Mouse (Mus musculus): ENCODE data around the gene Il12rb1.

The Il12rb1 gene

DNA sequence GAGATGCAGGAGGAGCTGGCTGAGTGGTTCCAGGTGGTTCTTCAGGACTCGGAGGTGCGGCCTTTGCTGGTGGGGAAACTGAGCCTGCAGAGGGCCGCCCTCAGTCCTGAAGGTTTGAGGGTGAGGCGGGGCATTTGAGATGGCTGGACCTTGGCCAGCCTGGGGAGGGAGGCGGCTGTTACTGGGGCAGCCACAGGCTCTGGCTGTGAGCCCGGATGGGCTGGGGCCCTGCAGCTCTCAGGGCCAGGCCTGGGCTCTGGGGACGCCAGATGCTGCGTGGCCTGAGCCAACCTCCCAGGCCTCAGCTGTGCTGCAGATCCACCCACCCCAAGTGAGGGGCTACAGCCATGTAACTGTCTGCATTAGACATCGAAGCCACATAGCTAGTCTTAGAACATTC is 34.4 kb upstream of the Il12rb1 start:
- no peak for DNase-seq (ENCODE audit: low read depth, low spot score)

DNA sequence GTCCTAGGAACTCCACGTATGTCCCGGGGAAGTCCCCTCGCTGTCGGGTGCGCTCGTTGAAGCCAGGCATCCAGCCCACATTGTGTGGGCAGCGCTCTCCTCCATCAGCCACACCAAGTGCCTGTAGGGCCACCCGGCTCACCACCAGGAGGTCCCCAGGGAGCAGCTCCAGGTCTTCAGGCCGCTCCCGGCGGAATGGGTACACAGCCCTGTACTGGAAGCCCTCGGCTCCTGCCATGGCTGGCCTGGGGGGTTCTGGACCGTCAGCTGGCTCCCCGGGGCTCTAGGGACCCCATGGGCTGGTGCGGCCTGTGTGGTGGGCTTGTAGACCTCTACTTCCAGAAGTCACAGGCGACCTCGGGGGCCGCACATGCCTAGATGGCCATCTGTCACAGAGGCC is 33.5 kb upstream of the Il12rb1 start:
- no peak for DNase-seq (ENCODE audit: low read depth, low spot score)

DNA sequence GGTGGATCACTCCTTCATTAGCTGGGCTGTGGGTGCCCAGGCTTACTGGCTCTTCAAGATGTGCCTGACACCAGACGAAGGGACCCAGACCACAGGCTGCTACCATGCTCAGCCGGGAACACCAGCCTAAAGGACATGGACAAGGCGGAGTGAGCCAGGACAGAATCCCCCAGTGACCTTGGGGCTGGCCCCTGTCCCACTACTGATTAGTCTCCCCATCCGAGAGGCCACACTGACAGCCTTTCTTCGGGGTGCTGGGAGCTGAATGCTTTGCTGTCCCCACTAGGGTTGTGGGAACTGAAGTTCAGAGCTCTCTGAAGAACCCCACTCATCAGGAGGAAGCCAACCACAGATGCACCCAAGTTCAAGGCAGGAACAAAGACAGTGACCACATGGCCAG is 33.0 kb upstream of the Il12rb1 start:
- no peak for DNase-seq (ENCODE audit: low read depth, low spot score)

DNA sequence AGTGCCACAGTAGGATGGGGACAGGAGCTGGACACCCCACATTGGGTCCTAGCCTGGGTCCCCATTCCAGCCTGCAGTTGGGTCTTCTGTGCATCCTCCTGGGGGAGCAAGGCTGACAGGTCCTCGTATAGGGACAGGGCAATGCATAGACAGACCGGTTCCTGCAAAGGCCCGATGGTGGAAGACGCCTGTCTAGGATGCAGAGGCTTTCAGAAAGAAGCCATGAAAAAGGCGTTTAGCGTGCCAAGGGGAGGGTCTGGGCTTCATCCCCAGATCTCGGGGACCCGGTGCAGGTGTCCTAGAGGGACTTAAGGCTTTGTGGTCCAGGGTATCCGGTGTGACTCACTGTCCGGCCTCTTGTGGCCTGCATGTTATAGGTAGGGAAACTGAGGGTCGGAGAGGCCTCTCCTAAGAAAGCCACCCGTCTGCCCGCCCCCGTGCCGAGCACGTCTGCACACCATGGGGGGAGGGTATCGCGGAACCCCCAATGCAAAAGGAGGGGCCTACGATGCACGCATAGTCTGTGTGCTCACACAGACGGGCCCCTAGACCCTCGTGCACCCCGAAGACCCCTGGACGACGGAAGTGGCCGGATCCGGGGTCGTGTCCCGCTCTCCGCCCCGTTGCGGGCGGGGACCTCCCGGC is 32.3 kb upstream of the Il12rb1 start:
- no peak for DNase-seq (ENCODE audit: low read depth, low spot score)

DNA sequence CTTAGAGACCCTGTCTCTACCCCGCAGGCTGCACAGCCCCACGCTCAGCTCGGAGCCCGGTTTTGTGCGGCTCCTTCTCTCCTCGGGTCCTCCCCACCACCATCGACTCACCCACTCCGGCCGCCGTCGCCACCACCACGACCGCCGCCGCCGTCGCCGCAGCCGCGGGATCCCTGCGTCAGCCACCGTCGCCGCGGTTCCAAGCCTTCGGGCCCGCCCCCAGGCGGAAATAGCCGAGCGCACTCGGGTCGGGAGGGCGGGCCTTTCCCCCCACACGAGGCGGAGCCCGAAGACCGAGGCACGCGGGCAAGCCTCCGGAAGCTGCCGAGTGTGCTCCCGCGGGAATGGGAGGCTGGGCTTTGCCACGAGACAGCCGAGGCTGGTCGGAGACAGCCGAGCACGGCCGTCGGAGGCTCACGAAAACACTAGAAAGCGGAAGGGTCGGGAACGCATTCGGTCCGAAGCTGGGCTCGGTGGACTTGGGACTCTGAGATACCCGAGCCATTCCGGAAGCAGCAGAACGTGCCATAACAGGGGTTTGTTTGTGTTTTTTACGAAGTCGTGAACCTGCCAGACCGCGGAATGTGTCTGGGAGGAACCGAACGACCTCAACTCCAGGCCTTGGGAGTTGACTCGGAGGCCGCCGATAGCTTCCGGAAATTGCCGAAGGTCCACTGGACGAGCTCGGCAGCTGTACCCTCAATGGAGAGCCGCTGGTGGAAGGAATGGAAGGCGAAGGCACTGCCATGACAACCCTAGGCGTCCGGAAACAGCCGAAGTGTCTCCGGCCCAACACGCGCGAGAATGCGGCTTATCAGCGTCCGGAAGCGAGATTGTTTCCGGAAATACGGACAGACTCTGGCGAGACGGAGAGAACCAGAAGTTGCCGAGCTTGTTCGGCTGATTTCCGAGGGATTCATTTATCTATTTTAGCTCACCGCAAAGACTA is 31.5 kb upstream of the Il12rb1 start, which contains the start of gene Pik3r2:
Gene Pik3r2, minus strand, starts transcription at position 218 of the 949 bp plus-strand sequence.
- DNase-seq (ENCODE audit: low read depth, low spot score): peak; percentile 96

DNA sequence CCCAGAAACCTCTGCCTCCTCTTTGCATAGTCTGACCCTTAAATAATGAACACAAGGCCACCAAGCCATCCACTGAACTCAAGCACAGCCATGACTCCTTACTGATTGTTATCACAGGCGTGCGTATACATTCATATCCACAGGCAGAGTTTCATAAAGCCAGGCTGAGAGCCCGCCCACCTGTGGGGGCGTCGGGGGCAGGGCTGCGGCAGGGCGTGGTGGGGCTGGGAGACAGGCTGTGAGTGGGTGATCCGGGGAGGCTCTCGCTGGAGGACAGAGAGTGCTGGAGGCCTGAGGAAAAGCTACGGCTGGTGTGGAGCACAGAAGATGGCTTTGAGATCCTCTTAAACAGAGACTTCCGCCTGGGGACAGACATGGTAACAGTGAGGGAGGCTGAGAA is 28.2 kb upstream of the Il12rb1 start:
- DNase-seq (ENCODE audit: low read depth, low spot score): no peak

DNA sequence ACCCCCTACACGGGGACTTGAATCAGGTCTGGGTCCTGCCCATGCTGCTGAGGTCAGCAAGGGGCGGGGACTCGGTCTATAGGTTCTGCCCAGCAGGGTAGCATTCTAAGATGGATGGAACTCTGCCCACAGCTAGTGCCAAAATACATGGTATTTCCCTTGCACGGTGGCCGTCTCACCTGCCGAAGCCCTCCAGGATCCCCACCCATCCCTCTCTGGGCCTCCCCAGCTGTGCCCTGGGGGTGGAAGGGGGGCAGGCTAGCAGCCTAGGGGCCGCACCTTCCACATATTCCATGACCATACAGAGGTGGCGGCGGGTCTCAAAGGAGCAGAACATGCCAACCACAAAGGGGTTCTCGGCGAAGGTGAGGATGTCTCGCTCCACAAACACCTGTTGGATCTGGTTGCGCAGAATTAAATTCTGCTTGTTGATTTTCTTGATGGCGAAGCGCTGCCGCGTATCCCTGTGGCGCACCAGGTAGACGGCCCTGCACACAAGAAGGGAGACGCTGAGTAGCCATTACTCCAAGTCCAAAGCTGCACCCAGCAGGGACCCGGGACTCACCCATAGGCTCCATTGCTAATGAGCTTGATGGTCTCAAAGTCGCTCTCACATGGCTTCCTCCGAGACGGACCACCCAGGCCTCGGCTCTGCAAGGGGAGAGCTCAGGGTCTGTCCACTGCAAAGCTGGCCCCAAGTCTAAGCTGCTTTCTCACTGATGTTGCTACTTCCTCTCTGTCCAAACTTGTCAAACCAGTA is 21.8 kb upstream of the Il12rb1 start:
- no peak for DNase-seq (ENCODE audit: low read depth, low spot score)

DNA sequence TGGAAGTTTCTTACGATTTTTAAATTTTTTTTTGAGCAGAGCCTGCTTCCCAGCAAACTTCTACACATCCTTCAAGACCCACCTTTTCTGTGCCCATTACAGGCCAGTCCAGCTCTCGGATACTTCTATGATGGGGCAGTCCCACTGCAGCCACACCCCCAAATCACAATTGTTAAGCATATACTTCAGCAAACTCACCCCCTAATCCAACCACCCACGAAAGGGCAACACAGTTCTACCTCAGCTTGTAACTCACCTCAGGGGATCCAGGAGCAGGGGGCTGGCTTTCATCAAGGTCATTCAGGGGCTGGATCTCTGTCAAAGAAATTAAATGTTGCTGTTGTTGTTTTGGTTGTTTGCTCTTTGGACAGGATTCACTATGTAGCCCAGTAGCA is 21.2 kb upstream of the Il12rb1 start:
- DNase-seq (ENCODE audit: low read depth, low spot score): no peak

DNA sequence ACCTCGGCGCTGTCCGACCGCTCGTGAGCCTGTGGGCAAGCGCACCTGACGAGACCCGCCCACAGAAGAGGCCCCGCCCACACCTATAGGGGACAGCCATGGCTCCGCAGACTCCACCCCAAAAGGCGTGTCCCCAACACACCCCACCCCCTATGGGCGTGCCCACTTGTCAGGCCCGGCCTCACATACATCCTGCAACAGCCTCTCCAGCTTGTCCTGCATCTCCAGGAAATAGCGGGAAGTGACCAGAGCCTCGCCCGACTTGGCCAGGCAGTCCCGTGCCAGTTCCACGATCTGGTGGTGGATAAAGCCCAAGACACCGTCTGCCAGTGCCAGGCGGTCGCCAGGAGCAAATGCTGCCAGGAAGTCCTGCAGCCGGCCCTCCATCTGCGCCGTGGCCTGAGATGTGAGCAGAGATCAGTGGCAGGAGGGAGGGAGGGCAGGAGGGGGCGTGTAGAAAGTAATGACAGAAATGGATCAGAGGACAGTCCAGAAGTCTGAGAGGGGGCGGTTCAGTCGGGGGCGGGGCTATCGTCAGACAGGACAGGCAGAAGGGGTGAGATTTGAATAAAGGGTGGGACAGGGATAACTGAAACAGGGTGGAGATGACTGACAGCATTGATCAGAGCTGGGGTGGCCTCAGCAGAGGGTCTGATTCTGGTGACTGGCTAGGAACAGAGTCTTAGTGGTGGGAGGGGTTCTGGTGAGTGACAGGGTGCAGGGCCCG is 20.1 kb upstream of the Il12rb1 start:
- no peak for DNase-seq (ENCODE audit: low read depth, low spot score)

DNA sequence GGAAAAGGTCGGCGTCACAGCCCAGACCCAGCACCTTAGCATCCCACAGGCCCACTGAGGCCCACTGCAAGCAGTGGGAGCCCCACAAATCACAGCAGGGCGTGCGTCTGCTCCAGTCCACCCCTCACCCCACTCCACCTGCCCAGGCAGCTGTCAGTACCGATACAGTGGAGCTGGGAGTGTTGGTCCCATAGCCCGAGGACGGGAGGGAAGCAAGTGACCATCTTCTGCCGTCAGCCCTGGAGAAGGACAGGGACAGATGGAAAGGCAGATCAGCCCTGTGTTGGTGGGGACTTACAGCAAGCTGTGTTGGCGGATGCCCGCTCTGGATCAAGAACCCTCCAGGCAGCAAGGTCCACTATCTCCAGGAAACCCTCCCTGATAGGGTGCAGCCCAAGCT is 19.2 kb upstream of the Il12rb1 start:
- DNase-seq (ENCODE audit: low read depth, low spot score): no peak

DNA sequence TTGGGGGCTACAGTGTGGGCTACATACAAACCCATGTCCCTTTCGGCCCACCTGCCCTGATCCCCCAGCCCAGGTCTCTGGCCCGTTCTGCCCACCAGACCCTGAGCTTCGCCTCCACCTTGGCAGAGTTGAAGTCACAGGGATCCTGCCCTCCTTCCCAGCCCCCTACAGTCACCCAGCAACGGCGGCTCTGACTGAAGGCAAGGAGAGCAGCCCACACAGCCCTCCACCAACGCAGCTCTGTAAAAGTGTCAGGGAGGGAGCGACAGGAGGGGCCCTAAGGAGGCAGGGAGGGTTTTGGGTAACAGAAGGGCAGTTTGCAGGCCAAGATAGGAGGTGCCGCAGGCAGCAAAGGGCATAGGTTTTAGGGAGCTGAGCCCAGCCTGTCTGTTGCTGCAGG is 17.4 kb upstream of the Il12rb1 start:
- DNase-seq (ENCODE audit: low read depth, low spot score): no peak

DNA sequence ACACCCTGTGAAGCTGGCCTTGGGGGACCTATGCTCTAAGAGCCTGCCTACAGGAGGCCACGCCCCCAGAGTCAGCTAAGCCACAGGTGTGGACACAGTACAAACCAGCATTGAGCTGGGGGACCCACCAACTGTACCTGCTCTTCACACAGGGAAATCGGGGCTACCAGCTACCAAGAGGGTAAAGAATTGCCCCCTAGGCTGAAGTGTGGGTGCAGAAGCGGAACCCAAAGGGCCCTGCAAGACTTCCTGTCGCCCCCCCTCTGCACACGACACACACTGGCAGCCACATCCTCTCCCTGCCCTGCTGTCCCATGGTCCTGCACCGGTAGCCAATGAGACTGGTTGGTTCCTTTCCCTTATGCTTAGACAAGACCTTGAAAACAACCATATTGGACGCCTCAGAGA is 17.0 kb upstream of the Il12rb1 start:
- no peak for DNase-seq (ENCODE audit: low read depth, low spot score)

DNA sequence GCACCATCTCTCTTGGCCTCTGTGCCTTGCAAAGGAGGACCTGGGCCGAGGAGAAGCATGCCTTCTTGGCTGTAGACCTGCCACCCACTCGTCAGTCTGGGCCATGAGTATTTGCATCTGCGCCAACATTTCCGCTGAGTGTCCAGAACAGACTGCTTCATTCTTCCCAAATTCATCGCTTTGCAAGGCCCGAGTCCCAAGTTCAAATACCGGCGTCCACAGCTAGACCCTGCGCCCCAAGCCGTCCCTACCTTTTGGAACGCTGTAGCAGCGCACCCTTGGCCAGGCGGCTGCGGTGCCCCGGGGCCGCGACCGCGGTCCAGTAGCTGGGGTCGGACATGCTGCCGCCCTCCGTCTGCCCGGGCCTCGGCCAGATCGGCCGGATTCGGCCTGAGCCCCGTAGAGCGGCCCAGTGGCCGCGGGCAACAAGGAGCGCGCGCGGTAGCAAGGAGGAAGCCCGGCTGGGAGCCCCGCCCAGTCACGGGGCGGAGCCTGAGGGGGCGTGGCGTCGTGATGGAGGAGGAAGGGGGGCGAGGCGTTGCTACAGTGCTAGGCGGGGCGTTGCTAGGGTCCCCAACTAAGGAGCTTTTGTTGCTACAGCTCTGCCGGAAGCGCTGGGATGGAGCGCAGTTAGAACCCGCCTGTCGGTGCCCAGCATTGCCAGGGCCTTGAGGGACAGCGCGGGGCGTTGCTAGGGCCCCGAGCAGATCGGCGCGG is 16.1 kb upstream of the Il12rb1 start:
- DNase-seq (ENCODE audit: low read depth, low spot score): peak; percentile 94

DNA sequence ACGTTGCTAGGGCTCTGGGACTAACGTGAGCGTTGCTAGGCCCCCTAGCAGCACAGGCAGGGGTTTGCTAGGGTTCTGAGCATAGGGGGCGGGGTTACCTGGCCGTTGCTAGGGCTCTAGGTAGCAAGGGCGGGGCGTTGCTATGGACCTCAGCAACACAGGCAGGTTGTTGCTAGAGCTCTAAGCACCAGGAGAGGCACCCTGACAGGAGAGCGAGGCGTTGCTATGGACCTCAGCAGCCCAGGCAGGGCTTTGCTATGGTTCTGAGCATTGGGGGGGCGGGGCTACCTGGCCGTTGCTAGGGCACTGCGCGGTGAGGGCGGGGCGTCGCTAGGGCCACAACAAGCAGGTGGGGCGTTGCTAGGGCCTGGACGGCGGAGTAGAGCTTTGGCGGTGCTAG is 15.5 kb upstream of the Il12rb1 start:
- DNase-seq (ENCODE audit: low read depth, low spot score): no peak

DNA sequence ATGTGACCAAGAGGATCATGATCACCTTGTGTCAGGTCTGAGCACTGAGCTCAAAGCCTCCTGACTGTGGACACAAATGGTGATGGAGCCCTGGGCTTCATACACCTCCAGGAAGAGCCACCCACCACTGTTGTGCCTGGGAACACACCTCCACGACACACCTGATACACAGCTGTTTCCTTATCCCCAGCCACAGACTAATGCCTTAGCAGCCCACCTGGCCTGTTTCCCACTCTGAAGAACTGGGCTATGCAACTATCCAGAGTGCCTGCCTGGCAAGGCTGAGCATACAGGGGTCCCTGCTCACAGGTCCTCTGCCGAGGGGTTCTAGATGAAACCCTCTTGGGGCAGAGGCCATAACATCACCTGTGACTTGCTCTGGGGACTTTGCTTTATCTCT is 14.0 kb upstream of the Il12rb1 start:
- no peak for DNase-seq (ENCODE audit: low read depth, low spot score)

DNA sequence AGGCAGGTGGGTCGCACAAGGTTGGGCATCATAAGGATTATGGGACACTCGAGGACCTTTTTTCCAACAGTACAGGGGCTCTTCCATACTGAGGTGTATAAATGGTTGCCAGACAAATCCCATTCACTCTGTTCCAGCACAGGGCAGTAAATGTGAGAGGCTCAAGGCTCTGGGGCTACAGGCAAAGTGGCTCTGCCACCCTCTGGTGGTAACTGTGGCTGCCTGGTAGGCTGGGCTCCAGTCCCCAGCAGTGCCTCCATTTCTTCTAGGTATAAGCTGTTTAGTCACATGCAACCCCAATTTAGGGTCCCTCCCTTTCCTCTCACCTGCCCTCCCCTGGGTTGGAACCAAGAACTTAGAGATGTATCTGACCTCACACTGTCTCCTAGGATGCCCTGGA is 12.9 kb upstream of the Il12rb1 start:
- no peak for DNase-seq (ENCODE audit: low read depth, low spot score)

DNA sequence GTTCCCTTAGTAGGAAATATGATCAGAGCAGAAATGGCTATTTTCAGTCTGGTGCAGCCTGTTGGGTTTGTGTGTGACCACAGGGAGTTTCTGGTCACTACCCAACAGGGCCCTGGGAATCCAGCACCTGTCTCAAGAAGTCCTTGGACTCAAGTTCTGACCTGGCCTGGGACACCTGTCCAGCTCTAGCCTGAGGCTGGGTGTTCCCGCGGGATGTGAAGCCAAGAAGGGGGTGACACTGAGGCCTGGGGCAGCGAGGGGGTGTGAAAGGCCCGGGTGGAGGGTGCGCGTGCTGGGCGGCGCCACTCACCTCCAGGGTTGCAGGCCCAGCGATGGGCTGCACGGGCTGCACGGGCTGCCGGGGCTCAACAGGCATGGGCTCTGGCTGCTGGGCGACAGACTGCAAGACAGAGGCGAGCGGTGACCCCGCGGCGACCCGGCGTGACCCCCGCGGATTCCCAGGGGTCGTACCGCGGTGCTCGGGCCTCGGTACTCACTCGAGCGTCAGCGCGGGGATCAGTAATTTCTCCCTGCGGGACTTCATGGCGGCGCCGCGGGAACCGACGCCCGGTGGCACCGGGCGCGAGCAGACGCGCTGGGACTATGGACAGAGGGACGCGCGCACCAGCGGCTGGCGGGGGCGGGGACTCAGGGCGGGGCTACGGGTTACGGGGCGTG is 11.7 kb upstream of the Il12rb1 start:
- DNase-seq (ENCODE audit: low read depth, low spot score): no peak

DNA sequence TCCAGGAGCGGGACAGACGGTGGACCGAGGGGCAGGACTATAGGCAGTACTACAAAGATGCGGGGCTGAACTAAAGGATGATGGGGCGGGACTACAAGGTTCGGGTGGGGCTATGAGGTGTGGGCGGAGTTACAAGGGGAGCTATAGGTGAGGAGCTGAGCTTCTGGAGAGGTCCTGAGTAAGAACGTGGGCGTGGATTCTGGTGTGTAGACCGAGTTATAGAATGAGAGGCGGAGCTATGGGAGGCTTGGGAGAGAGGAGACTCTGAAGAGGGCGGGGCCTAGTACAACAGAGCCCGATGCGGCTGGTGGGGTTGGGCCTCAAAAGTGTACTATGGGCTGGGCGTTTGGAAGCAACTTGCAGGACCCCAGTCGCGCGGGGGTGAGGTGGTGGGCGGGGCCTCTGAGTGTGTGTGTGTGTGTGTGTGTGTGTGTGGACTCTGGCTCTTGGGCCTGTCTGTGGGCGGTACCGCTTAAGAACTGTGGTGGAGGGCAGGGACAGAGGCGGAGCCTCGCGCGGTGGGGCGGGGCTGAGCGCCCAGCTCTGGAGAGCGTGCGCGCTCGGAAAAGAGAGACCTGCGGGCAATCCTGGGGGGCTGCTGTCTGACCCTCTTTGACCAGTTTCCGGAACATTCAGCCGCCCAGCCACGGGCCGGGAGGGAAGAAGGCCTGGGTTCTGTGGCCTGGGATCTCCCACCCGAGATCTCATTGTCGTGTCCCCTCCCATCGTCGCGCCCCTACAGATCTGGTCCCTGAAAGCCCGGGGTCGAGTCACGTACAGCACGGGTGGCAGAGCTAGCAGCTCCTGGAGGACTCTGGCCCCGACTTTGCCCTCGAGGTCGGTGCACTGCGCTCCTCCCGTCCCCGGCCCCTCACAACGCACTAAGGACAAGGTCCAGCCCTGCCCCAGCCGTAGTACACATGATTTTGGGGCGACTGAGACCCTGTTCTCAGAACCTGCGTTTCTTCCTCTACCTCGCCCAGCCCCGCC is 10.9 kb upstream of the Il12rb1 start:
- peak; percentile 97 for DNase-seq (ENCODE audit: low read depth, low spot score)

DNA sequence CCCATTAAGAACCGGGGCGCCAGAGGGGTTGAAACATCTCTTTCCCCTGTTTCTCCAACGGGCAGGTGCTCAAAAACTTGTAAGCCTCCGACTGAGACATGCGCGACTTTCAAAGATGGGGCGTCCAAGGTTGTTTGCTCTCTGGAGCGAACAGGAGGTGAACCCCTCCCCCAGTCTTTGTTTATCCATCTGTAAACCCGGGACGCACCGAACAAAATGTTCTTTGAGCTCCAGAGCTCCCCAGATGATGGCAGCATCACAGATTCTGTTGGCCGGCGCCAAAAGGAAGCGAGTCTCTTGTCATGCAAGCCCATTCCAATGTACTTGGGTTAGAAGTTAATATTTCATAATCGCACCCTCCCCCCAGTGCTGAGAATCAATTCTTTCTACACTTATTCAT is 10.0 kb upstream of the Il12rb1 start:
- no peak for DNase-seq (ENCODE audit: low read depth, low spot score)

Measured in telencephalon, adult 2 months (tissue).